In the genomic region with DNA sequence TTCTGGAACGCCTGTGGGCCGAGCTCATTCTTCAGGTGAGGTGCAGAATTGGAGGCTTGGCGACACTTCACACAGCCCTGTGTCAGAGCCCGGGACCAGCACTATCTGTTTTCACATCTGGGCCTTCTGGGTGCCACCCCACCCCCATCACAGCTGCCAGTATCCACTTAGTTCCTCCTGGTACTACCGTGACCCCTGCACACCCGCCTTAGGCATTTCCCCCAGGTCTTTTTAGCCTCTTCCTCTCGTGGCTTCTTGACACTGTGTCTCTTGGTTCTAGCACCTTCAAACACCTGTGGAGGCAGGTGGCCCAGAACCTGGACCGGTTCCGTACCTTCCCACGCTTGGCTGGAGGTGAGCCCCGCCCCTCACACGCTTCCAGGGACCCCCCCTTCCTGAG, we compare ENCODE assay signal across 21 mouse cellular contexts. TPM values are rescaled to one million over a fixed set of nuclear protein-coding genes. Genes with fewer than 3 reads are reported as not detected.
DNase-seq lines count a peak whose midpoint lies in the region; ATAC-seq and TF ChIP-seq lines count a peak whose summit lies in the region.
"Had no signal": no experiment of that assay in that cellular context is flagged by ENCODE, and none has a peak within 500 bp of the region (broad histone marks: within the 10 kb centered on the region; RNA-seq: fewer than 3 reads in every experiment).

No protein-coding gene starts in this region.

- no peaks in the 10 kb centered on the region for H3K9me3 ChIP-seq in hindbrain, embryonic 10.5 days
- no peaks in the 10 kb centered on the region for H3K9me3 ChIP-seq in hindbrain, postnatal 0 days (ENCODE audit: low read length)
- H3K9me3 ChIP-seq in midbrain, embryonic 16.5 days (replicated peaks; ENCODE audit: control insufficient read depth, low read length, poor library complexity, severe bottlenecking), result no peaks in the 10 kb centered on the region
- H3K9me3 ChIP-seq in midbrain, embryonic 14.5 days (ENCODE audit: control insufficient read depth, low read length), result no peaks in the 10 kb centered on the region
- H3K9me3 ChIP-seq in hindbrain, embryonic 13.5 days, result no peaks in the 10 kb centered on the region
- H3K9me3 ChIP-seq: heart, embryonic 10.5 days; midbrain, embryonic 10.5 days had no signal

- WGBS in hindbrain, embryonic 10.5 days, result 71% methylated on average over 12 of the region's 12 CpGs
- WGBS in hindbrain, postnatal 0 days, result 72% methylated on average over 12 of the region's 12 CpGs
- 69% methylated on average over 12 of the region's 12 CpGs for whole genome bisulfite sequencing in midbrain, embryonic 16.5 days
- WGBS in midbrain, embryonic 14.5 days, result 64% methylated on average over 12 of the region's 12 CpGs
- WGBS in hindbrain, embryonic 13.5 days, result 60% methylated on average over 12 of the region's 12 CpGs

- H3K4me1 ChIP-seq in hindbrain, embryonic 10.5 days (replicated peaks), result peaks cover 41% of the 10 kb centered on the region
- H3K4me1 ChIP-seq in hindbrain, postnatal 0 days (ENCODE audit: insufficient read depth, low read length), result 0 out of 2 replicates have a peak, but pooled peaks cover 4% of the 10 kb centered on the region
- peaks cover 14% of the 10 kb centered on the region for H3K4me1 ChIP-seq in midbrain, embryonic 16.5 days (ENCODE audit: control insufficient read depth, insufficient read depth, low read length)
- peaks cover 22% of the 10 kb centered on the region; the same call in 1 of the 2 replicates for H3K4me1 ChIP-seq in midbrain, embryonic 14.5 days (ENCODE audit: control insufficient read depth, insufficient read depth, low read length)
- H3K4me1 ChIP-seq in hindbrain, embryonic 13.5 days (replicated peaks), result peaks cover 49% of the 10 kb centered on the region

- DNase-seq in hindbrain, embryonic 10.5 days (ENCODE audit: low spot score), result no peak
- DNase-seq in hindbrain, postnatal 0 days (ENCODE audit: low spot score), result no peak
- DNase-seq in midbrain, embryonic 14.5 days, result no peak
- DNase-seq in splenic B cell, adult 2 months (ENCODE audit: low read depth, low spot score), result peak; percentile 26
- no peak for DNase-seq in spleen, postnatal 36 days (ENCODE audit: low spot score in 2 of 2)
- DNase-seq: cerebellum, adult 9-10 months; gastrocnemius, postnatal 25 days; heart, postnatal 14 days; lung, postnatal 14 days; right cerebral cortex, postnatal 4 days had no signal

- peaks cover 38% of the 10 kb centered on the region for H3K27me3 ChIP-seq in hindbrain, embryonic 10.5 days (ENCODE audit: insufficient read depth, poor library complexity, severe bottlenecking)
- H3K27me3 ChIP-seq in hindbrain, postnatal 0 days (ENCODE audit: insufficient read depth, low read length), result 0 out of 2 replicates have a peak, but pooled peaks cover 4% of the 10 kb centered on the region
- no peaks in the 10 kb centered on the region; the same call in 1 of the 2 replicates for H3K27me3 ChIP-seq in midbrain, embryonic 16.5 days (ENCODE audit: control insufficient read depth, insufficient read depth, low read depth, low read length)
- H3K27me3 ChIP-seq in midbrain, embryonic 14.5 days (ENCODE audit: control insufficient read depth, insufficient read depth, low read length), result peaks cover 11% of the 10 kb centered on the region; the same call in 1 of the 2 replicates
- peaks cover 38% of the 10 kb centered on the region for H3K27me3 ChIP-seq in hindbrain, embryonic 13.5 days
- no peaks in the 10 kb centered on the region for H3K27me3 ChIP-seq in splenic B cell, adult 2 months (ENCODE audit: control insufficient read depth, insufficient read depth, low read length, poor library complexity, severe bottlenecking)

- 0 out of 2 replicates have a peak overlapping the region, but pooled peaks have one; percentile 63 for H3K27ac ChIP-seq in hindbrain, embryonic 10.5 days
- no peak overlapping the region for H3K27ac ChIP-seq in hindbrain, postnatal 0 days
- H3K27ac ChIP-seq in midbrain, embryonic 16.5 days (ENCODE audit: low read length), result no peak overlapping the region
- no peak overlapping the region for H3K27ac ChIP-seq in midbrain, embryonic 14.5 days (replicated peaks; ENCODE audit: low read depth, low read length)
- peak overlapping the region; percentile 40 for H3K27ac ChIP-seq in hindbrain, embryonic 13.5 days
- H3K27ac ChIP-seq: heart, embryonic 10.5 days; left cerebral cortex, adult 2 months had no signal

- no peak overlapping the region for H3K4me2 ChIP-seq in hindbrain, postnatal 0 days (ENCODE audit: low read depth, low read length)
- H3K4me2 ChIP-seq in midbrain, embryonic 16.5 days (ENCODE audit: low read length), result no peak overlapping the region
- no peak overlapping the region for H3K4me2 ChIP-seq in midbrain, embryonic 14.5 days (ENCODE audit: low read length)
- H3K4me2 ChIP-seq in hindbrain, embryonic 13.5 days, result no peak overlapping the region

- ATAC-seq in hindbrain, postnatal 0 days, result no peak
- ATAC-seq in midbrain, embryonic 16.5 days, result no peak
- ATAC-seq in midbrain, embryonic 14.5 days (ENCODE audit: low FRiP score, low TSS enrichment), result no peak
- ATAC-seq in hindbrain, embryonic 13.5 days (ENCODE audit: low FRiP score), result no peak
- ATAC-seq in frontal cortex, adult (ENCODE audit: low TSS enrichment), result no peak

- H3K4me3 ChIP-seq in hindbrain, embryonic 10.5 days, result no peak overlapping the region
- H3K4me3 ChIP-seq in hindbrain, postnatal 0 days (ENCODE audit: low read length), result no peak overlapping the region
- H3K4me3 ChIP-seq in midbrain, embryonic 16.5 days (ENCODE audit: low read depth, low read length), result no peak overlapping the region
- no peak overlapping the region for H3K4me3 ChIP-seq in midbrain, embryonic 14.5 days (replicated peaks; ENCODE audit: low read depth, low read length)
- H3K4me3 ChIP-seq in hindbrain, embryonic 13.5 days, result no peak overlapping the region
- H3K4me3 ChIP-seq: heart, embryonic 10.5 days; left cerebral cortex, adult 2 months; midbrain, embryonic 10.5 days had no signal

- H3K9ac ChIP-seq in hindbrain, postnatal 0 days (replicated peaks; ENCODE audit: low read length), result no peak overlapping the region
- 0 out of 2 replicates have a peak overlapping the region, but pooled peaks have one; percentile 7 for H3K9ac ChIP-seq in midbrain, embryonic 16.5 days (ENCODE audit: low read depth, low read length)
- no peak overlapping the region for H3K9ac ChIP-seq in midbrain, embryonic 14.5 days (replicated peaks; ENCODE audit: low read length)
- peak overlapping the region; percentile 61; the same call in 1 of the 2 replicates for H3K9ac ChIP-seq in hindbrain, embryonic 13.5 days

- TF ChIP-seq CTCF in hindbrain, postnatal 0 days (IDR thresholded peaks at IDR 0.05; ENCODE audit: low read depth), result no peak

- H3K36me3 ChIP-seq in hindbrain, embryonic 10.5 days, result peaks cover 26% of the 10 kb centered on the region
- H3K36me3 ChIP-seq in hindbrain, postnatal 0 days (ENCODE audit: insufficient read depth, low read length), result peaks cover 37% of the 10 kb centered on the region
- peaks cover 8% of the 10 kb centered on the region for H3K36me3 ChIP-seq in midbrain, embryonic 16.5 days (ENCODE audit: control insufficient read depth, insufficient read depth, low read length)
- H3K36me3 ChIP-seq in midbrain, embryonic 14.5 days (ENCODE audit: control insufficient read depth, insufficient read depth, low read length), result peaks cover 16% of the 10 kb centered on the region
- peaks cover 35% of the 10 kb centered on the region for H3K36me3 ChIP-seq in hindbrain, embryonic 13.5 days
- H3K36me3 ChIP-seq in splenic B cell, adult 2 months (ENCODE audit: control insufficient read depth, insufficient read depth, low read length, poor library complexity, severe bottlenecking), result no peaks in the 10 kb centered on the region

RNA-seq across cellular contexts. Expression of a gene that starts 13.0 kb away (rescaled TPM):
- not detected in 2 replicates for polyA plus RNA-seq in hindbrain, embryonic 10.5 days (2016; fragmentation: Nextera tagmentation; extraction: Ambion mirVana)
- not detected in 2 replicates for total RNA-seq in hindbrain, postnatal 0 days (2014; rRNA removed)
- not detected in 2 replicates for polyA plus RNA-seq in hindbrain, postnatal 0 days (2015; fragmentation: Nextera tagmentation; extraction: Ambion mirVana)
- polyA plus RNA-seq in midbrain, embryonic 16.5 days (2015; fragmentation: Nextera tagmentation; extraction: Ambion mirVana), result not detected in 2 replicates
- not detected in 2 replicates for polyA plus RNA-seq in midbrain, embryonic 14.5 days (2014; fragmentation: Nextera tagmentation; extraction: Ambion mirVana)
- polyA plus RNA-seq in hindbrain, embryonic 13.5 days (2015; fragmentation: Nextera tagmentation; extraction: Ambion mirVana), result not detected in 2 replicates
- total RNA-seq: adrenal gland, postnatal 4 days; gastrocnemius, postnatal 25 days; heart, postnatal 14 days; layer of hippocampus, adult 8-10 months; left cerebral cortex, adult 2 months had no signal
- polyA plus RNA-seq: embryonic facial prominence, embryonic 14.5 days; heart, embryonic 10.5 days; intestine, embryonic 14.5 days; liver, embryonic 16.5 days; midbrain, embryonic 10.5 days had no signal

RNA-seq across cellular contexts. Expression of a gene that starts 17.7 kb away (rescaled TPM):
- polyA plus RNA-seq in hindbrain, embryonic 10.5 days (2016; fragmentation: Nextera tagmentation; extraction: Ambion mirVana), result 22.5 and 26.3 TPM in 2 replicates
- 30.0 and 43.3 TPM in 2 replicates for total RNA-seq in hindbrain, postnatal 0 days (2014; rRNA removed)
- 26.6 and 27.6 TPM in 2 replicates for polyA plus RNA-seq in hindbrain, postnatal 0 days (2015; fragmentation: Nextera tagmentation; extraction: Ambion mirVana)
- polyA plus RNA-seq in midbrain, embryonic 16.5 days (2015; fragmentation: Nextera tagmentation; extraction: Ambion mirVana), result 23.5 and 27.0 TPM in 2 replicates
- polyA plus RNA-seq in midbrain, embryonic 14.5 days (2014; fragmentation: Nextera tagmentation; extraction: Ambion mirVana), result 14.1 and 15.2 TPM in 2 replicates
- polyA plus RNA-seq in hindbrain, embryonic 13.5 days (2015; fragmentation: Nextera tagmentation; extraction: Ambion mirVana), result 21.8 and 22.2 TPM in 2 replicates

RNA-seq across cellular contexts. Expression of a gene that starts 37.3 kb away (rescaled TPM):
- polyA plus RNA-seq in hindbrain, embryonic 10.5 days (2016; fragmentation: Nextera tagmentation; extraction: Ambion mirVana), result not detected in 2 replicates
- not detected in 2 replicates for total RNA-seq in hindbrain, postnatal 0 days (2014; rRNA removed)
- polyA plus RNA-seq in hindbrain, postnatal 0 days (2015; fragmentation: Nextera tagmentation; extraction: Ambion mirVana), result not detected in 2 replicates
- not detected in 2 replicates for polyA plus RNA-seq in midbrain, embryonic 16.5 days (2015; fragmentation: Nextera tagmentation; extraction: Ambion mirVana)
- not detected in 2 replicates for polyA plus RNA-seq in midbrain, embryonic 14.5 days (2014; fragmentation: Nextera tagmentation; extraction: Ambion mirVana)
- not detected in 2 replicates for polyA plus RNA-seq in hindbrain, embryonic 13.5 days (2015; fragmentation: Nextera tagmentation; extraction: Ambion mirVana)
- total RNA-seq: adrenal gland, postnatal 4 days; heart, postnatal 14 days; layer of hippocampus, adult 8-10 months; left cerebral cortex, adult 2 months had no signal
- polyA plus RNA-seq: embryonic facial prominence, embryonic 14.5 days; heart, embryonic 10.5 days; intestine, embryonic 14.5 days; midbrain, embryonic 10.5 days had no signal

Comparison
In these comparisons a context has a peak if more than half of its experiments do, and no peak if none do; other contexts are left out.
1. H3K27ac ChIP-seq: peak in hindbrain, embryonic 10.5 days (single experiment) and hindbrain, embryonic 13.5 days (single experiment); none in hindbrain, postnatal 0 days (single experiment), midbrain, embryonic 16.5 days (single experiment) and midbrain, embryonic 14.5 days (single experiment).
2. H3K9ac ChIP-seq: peak in midbrain, embryonic 16.5 days (single experiment) and hindbrain, embryonic 13.5 days (single experiment); none in hindbrain, postnatal 0 days (single experiment) and midbrain, embryonic 14.5 days (single experiment).